Mouse (Mus musculus) thymus, adult 2 months (tissue): ENCODE measurements around the gene Gse1. TPM values are rescaled to one million over a fixed set of nuclear protein-coding genes. Genes with fewer than 3 reads are reported as not detected.

Experiments used
- DNase-seq: peaks from one replicate; pipeline ENCODE4 v3.0.0; 2021
- H3K27ac ChIP-seq: fragments of 200-500 bp; 2 replicates; pipeline ENCODE4 v1.5.1; 2012; ENCODE audit warnings: low read length, control low read depth; ENCODE audit not compliant: control insufficient read depth, insufficient read depth
- H3K27me3 ChIP-seq: fragments of 200-500 bp; 2 replicates; pipeline ENCODE4 v1.6.1; 2012; ENCODE audit warnings: mild to moderate bottlenecking, low read length, moderate library complexity, mixed read lengths; ENCODE audit not compliant: control insufficient read depth, insufficient read depth
- H3K36me3 ChIP-seq: fragments of 200-500 bp; 2 replicates; pipeline ENCODE4 v1.6.1; 2012; ENCODE audit warnings: mild to moderate bottlenecking, low read length, moderate library complexity; ENCODE audit not compliant: control insufficient read depth, insufficient read depth
- H3K4me1 ChIP-seq: fragments of 200-500 bp; replicated peaks from 2 replicates; pipeline ENCODE4 v1.6.1; 2012; ENCODE audit warnings: low read length; ENCODE audit not compliant: control insufficient read depth, insufficient read depth
- H3K4me3 ChIP-seq: fragments of 200-500 bp; 2 replicates; pipeline ENCODE4 v1.5.1; 2012; ENCODE audit warnings: mild to moderate bottlenecking, low read length, control low read depth, moderate library complexity; ENCODE audit not compliant: control insufficient read depth, insufficient read depth
- CTCF ChIP-seq: fragments of 200-500 bp; IDR thresholded peaks from 2 replicates; pipeline ENCODE4 v1.5.1; 2012; ENCODE audit warnings: mild to moderate bottlenecking, control low read depth, low read length, moderate library complexity, borderline replicate concordance; ENCODE audit not compliant: control insufficient read depth, poor library complexity, insufficient read depth; ENCODE audit errors: extremely low read depth
- POLR2A ChIP-seq: fragments of 200-500 bp; IDR thresholded peaks from 2 replicates; pipeline ENCODE4 v1.6.1; 2012; ENCODE audit warnings: mild to moderate bottlenecking, low read length, control low read depth, moderate library complexity; ENCODE audit not compliant: control insufficient read depth, poor library complexity, insufficient read depth; ENCODE audit errors: extremely low read depth
- WGBS: fragments of 180-500 bp; shearing (Covaris S2); methylation state at CpG from one replicate; pipeline ENCODE4 v1.1.7; 2018; 5-methylcytosine and 5-hydroxymethylcytosine counted together
- polyA plus RNA-seq: library from polyadenylated mRNA; depleted of rRNA; stranded (reverse); fragments of >200 nt; gene quantifications from 2 replicates; pipeline ENCODE4 v1.2.3, GENCODE M21; 2012

Gene Gse1
- polyA plus RNA-seq, 1 experiment: 202 TPM

- Histone ChIP-seq H3K4me1 (peaks cover 47% of the 10 kb centered on the region), H3K4me3 (no peak overlapping the region)
- 78% methylated on average over 21 of the region's 21 CpGs for WGBS
Measured at GRCm38 (mm10) chr8:120485551-120486476, 257.6 kb downstream of the Gse1 start.

GRCm38 (mm10) chr8:120486477-120487376 is 258.5 kb downstream of the Gse1 start:
- Histone ChIP-seq H3K4me1 (peaks cover 52% of the 10 kb centered on the region), H3K27ac (peak overlapping the region; percentile 24; the same call in 1 of the 2 replicates), H3K4me3 (peak overlapping the region; percentile 59), H3K27me3 (no peaks in the 10 kb centered on the region), H3K36me3 (no peaks in the 10 kb centered on the region)
- TF ChIP-seq POLR2A (no peak), CTCF (no peak)
- DNase-seq: peak; percentile 42
- WGBS: 42% methylated on average over 50 of the region's 50 CpGs

More at GRCm38 (mm10) chr8:120485551-120486476, 257.6 kb downstream of the Gse1 start:
- TF ChIP-seq POLR2A: no peak
- TF ChIP-seq CTCF: no peak
- H3K27ac ChIP-seq: no peak overlapping the region
- no peaks in the 10 kb centered on the region for H3K36me3 ChIP-seq
- no peak for DNase-seq
- H3K27me3 ChIP-seq: no peaks in the 10 kb centered on the region

- TF ChIP-seq POLR2A (no peak), CTCF (no peak)
- no peaks in the 10 kb centered on the region for H3K27me3 ChIP-seq
- DNase-seq: no peak
- 0% methylated on average over 34 of the region's 34 CpGs for WGBS
- no peaks in the 10 kb centered on the region for H3K36me3 ChIP-seq
- H3K27ac ChIP-seq: peak overlapping the region; percentile 24; the same call in 1 of the 2 replicates
- H3K4me1 ChIP-seq: peaks cover 56% of the 10 kb centered on the region
- H3K4me3 ChIP-seq: peak overlapping the region; percentile 59
Measured at GRCm38 (mm10) chr8:120487377-120487728, 259.1 kb downstream of the Gse1 start.

GRCm38 (mm10) chr8:120487729-120488510 is 259.7 kb downstream of the Gse1 start:
- peak overlapping the region; percentile 63 for H3K27ac ChIP-seq
- H3K4me3 ChIP-seq: peak overlapping the region; percentile 59
- peak; percentile 72 for DNase-seq
- no peaks in the 10 kb centered on the region for H3K27me3 ChIP-seq
- H3K36me3 ChIP-seq: no peaks in the 10 kb centered on the region
- peaks cover 58% of the 10 kb centered on the region for H3K4me1 ChIP-seq
- no peak for TF ChIP-seq POLR2A
- no peak for TF ChIP-seq CTCF
- WGBS: under 1% methylated on average over 54 of the region's 55 CpGs

- Histone ChIP-seq H3K4me1 (peaks cover 64% of the 10 kb centered on the region), H3K27me3 (no peaks in the 10 kb centered on the region), H3K27ac (peak overlapping the region; percentile 63), H3K36me3 (no peaks in the 10 kb centered on the region), H3K4me3 (peak overlapping the region; percentile 59)
- DNase-seq: no peak
- under 1% methylated on average over 25 of the region's 25 CpGs for WGBS
- TF ChIP-seq CTCF (no peak), POLR2A (no peak)
Measured at GRCm38 (mm10) chr8:120488636-120489131, 260.4 kb downstream of the Gse1 start.

- Histone ChIP-seq H3K4me3 (peak overlapping the region; percentile 59), H3K27me3 (no peaks in the 10 kb centered on the region), H3K27ac (peak overlapping the region; percentile 63), H3K36me3 (no peaks in the 10 kb centered on the region), H3K4me1 (peaks cover 60% of the 10 kb centered on the region)
- TF ChIP-seq CTCF (peak; percentile 60), POLR2A (peak; percentile 17; the same call in 1 of the 2 replicates)
- peak; percentile 90 for DNase-seq
- under 1% methylated on average over 72 of the region's 73 CpGs for WGBS
Measured at GRCm38 (mm10) chr8:120489142-120489754, 261.0 kb downstream of the Gse1 start.
